Comparison of ENCODE assay signal across 8 mouse cellular contexts in the genomic region with DNA sequence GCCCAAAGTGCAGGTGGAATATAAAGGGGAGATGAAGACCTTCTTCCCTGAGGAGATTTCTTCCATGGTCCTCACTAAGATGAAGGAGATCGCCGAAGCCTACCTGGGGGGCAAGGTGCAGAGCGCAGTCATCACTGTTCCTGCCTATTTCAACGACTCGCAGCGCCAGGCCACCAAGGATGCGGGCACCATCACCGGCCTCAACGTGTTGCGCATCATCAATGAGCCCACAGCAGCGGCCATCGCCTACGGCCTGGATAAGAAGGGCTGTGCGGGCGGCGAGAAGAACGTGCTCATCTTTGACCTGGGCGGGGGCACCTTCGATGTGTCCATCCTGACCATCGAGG. TPM values are rescaled to one million over a fixed set of nuclear protein-coding genes. Genes with fewer than 3 reads are reported as not detected.
DNase-seq lines count a peak whose midpoint lies in the region; ATAC-seq and TF ChIP-seq lines count a peak whose summit lies in the region.

No protein-coding gene starts in this region.

- peak overlapping the region; percentile 85 for H3K4me2 ChIP-seq in hindbrain, embryonic 15.5 days

- no peak overlapping the region for H3K9ac ChIP-seq in hindbrain, embryonic 15.5 days

- WGBS in hindbrain, embryonic 15.5 days: 9% methylated on average over 20 of the region's 20 CpGs
- WGBS in midbrain, embryonic 10.5 days: 9% methylated on average over 20 of the region's 20 CpGs

- no peak overlapping the region for H3K27ac ChIP-seq in hindbrain, embryonic 15.5 days (replicated peaks)
- no peak overlapping the region for H3K27ac ChIP-seq in midbrain, embryonic 10.5 days (replicated peaks)

- no peaks in the 10 kb centered on the region for H3K36me3 ChIP-seq in E14TG2a.4 (ENCODE audit: insufficient read depth, low read length)
- H3K36me3 ChIP-seq in hindbrain, embryonic 15.5 days: no peaks in the 10 kb centered on the region
- H3K36me3 ChIP-seq in midbrain, embryonic 10.5 days: no peaks in the 10 kb centered on the region

- peak; percentile 10 to 14 for DNase-seq in kidney, adult 8-10 months
- no peak for DNase-seq in kidney, adult 9 months
- peak; percentile 9 for DNase-seq in embryo, embryonic 9.5 days (ENCODE audit: extremely low spot score)
- no peak for DNase-seq in midbrain, embryonic 10.5 days (ENCODE audit: low spot score)
- DNase-seq in ovary, adult 18-20 months (ENCODE audit: low spot score): no peak

- no peak for TF ChIP-seq CTCF in E14TG2a.4 (conservative IDR thresholded peaks at IDR 0.05; ENCODE audit: low read length)

- peak overlapping the region; percentile 95 for H3K4me3 ChIP-seq in E14TG2a.4 (replicated peaks; ENCODE audit: low read length)
- H3K4me3 ChIP-seq in hindbrain, embryonic 15.5 days: peak overlapping the region; percentile 70
- peak overlapping the region; percentile 69 for H3K4me3 ChIP-seq in midbrain, embryonic 10.5 days

- H3K27me3 ChIP-seq in E14TG2a.4 (ENCODE audit: insufficient read depth, low read length): peaks cover 55% of the 10 kb centered on the region
- H3K27me3 ChIP-seq in hindbrain, embryonic 15.5 days: peaks cover 45% of the 10 kb centered on the region
- H3K27me3 ChIP-seq in midbrain, embryonic 10.5 days (ENCODE audit: low read depth, poor library complexity, severe bottlenecking): peaks cover 68% of the 10 kb centered on the region

- peaks cover 33% of the 10 kb centered on the region for H3K4me1 ChIP-seq in E14TG2a.4 (replicated peaks; ENCODE audit: low read depth, low read length)
- peaks cover 24% of the 10 kb centered on the region for H3K4me1 ChIP-seq in hindbrain, embryonic 15.5 days (replicated peaks)
- H3K4me1 ChIP-seq in midbrain, embryonic 10.5 days: peaks cover 31% of the 10 kb centered on the region

- ATAC-seq in hindbrain, embryonic 15.5 days (ENCODE audit: low FRiP score, low read depth): no peak
- ATAC-seq in monocyte, adult 5-6 weeks (replicated peaks; ENCODE audit: insufficient number of reproducible peaks, low FRiP score, low TSS enrichment, poor library complexity, severe bottlenecking): no peak

- H3K9me3 ChIP-seq in E14TG2a.4 (ENCODE audit: low read length): no peaks in the 10 kb centered on the region
- H3K9me3 ChIP-seq in hindbrain, embryonic 15.5 days: no peaks in the 10 kb centered on the region
- H3K9me3 ChIP-seq in midbrain, embryonic 10.5 days (replicated peaks): no peaks in the 10 kb centered on the region

RNA-seq across cellular contexts. Expression of a gene that starts 0.8 kb away (rescaled TPM):
- polyA plus RNA-seq in hindbrain, embryonic 15.5 days (2015; fragmentation: Nextera tagmentation; extraction: Ambion mirVana): 7.3 and 8.7 TPM in 2 replicates
- 4.9 and 5.9 TPM in 2 replicates for polyA plus RNA-seq in midbrain, embryonic 10.5 days (2016; fragmentation: Nextera tagmentation; extraction: Ambion mirVana)
- total RNA-seq in monocyte, adult 5-6 weeks (2017): 9.5 to 14.7 TPM (median 11.9 TPM) in 3 replicates

RNA-seq across cellular contexts. Expression of a gene that starts 12.5 kb away (rescaled TPM):
- 1.6 TPM in 2 replicates for polyA plus RNA-seq in hindbrain, embryonic 15.5 days (2015; fragmentation: Nextera tagmentation; extraction: Ambion mirVana)
- polyA plus RNA-seq in midbrain, embryonic 10.5 days (2016; fragmentation: Nextera tagmentation; extraction: Ambion mirVana): 0.33 and 0.71 TPM in 2 replicates
- 1.9 TPM in 1 of 3 replicates, not detected in the others for total RNA-seq in monocyte, adult 5-6 weeks (2017)

RNA-seq across cellular contexts. Expression of a gene that starts 34.7 kb away (rescaled TPM):
- polyA plus RNA-seq in hindbrain, embryonic 15.5 days (2015; fragmentation: Nextera tagmentation; extraction: Ambion mirVana): 3.7 and 3.9 TPM in 2 replicates
- polyA plus RNA-seq in midbrain, embryonic 10.5 days (2016; fragmentation: Nextera tagmentation; extraction: Ambion mirVana): 7.2 and 7.9 TPM in 2 replicates
- 17.2 to 22.9 TPM (median 19.8 TPM) in 3 replicates for total RNA-seq in monocyte, adult 5-6 weeks (2017)

RNA-seq across cellular contexts. Expression of a gene that starts 35.4 kb away (rescaled TPM):
- polyA plus RNA-seq in hindbrain, embryonic 15.5 days (2015; fragmentation: Nextera tagmentation; extraction: Ambion mirVana): 13.1 and 14.1 TPM in 2 replicates
- polyA plus RNA-seq in midbrain, embryonic 10.5 days (2016; fragmentation: Nextera tagmentation; extraction: Ambion mirVana): 18.2 and 19.0 TPM in 2 replicates
- total RNA-seq in monocyte, adult 5-6 weeks (2017): 6.7 to 16.7 TPM (median 15.7 TPM) in 3 replicates

Comparison
In these comparisons a context has a peak if more than half of its experiments do, and no peak if none do; other contexts are left out.
1. DNase-seq: peak in kidney, adult 8-10 months (2 of 2) and embryo, embryonic 9.5 days (single experiment); none in kidney, adult 9 months (single experiment), midbrain, embryonic 10.5 days (single experiment) and ovary, adult 18-20 months (single experiment).
2. Peak in every context shown above with its lines, with median percentiles within 50 percentile points of each other: H3K4me3 ChIP-seq.